Mouse (Mus musculus) cerebellum, postnatal 36 days (tissue): ENCODE measurements at regions not wholly inside any gene's neighbourhood (a gene's known extent, or its start where the extent isn't known, plus 50 kb on each side); places are given as distances from the start of the nearest gene placed in this dataset.
A peak's percentile ranks its signal among the peaks of the same experiment; 100 is the strongest.

Experiments
- DNase-seq, 2 experiments: peaks; one replicate each; pipeline ENCODE4 v3.0.0; 2021 to 2022; ENCODE audit warnings: mixed read lengths in 2 of 2

DNA sequence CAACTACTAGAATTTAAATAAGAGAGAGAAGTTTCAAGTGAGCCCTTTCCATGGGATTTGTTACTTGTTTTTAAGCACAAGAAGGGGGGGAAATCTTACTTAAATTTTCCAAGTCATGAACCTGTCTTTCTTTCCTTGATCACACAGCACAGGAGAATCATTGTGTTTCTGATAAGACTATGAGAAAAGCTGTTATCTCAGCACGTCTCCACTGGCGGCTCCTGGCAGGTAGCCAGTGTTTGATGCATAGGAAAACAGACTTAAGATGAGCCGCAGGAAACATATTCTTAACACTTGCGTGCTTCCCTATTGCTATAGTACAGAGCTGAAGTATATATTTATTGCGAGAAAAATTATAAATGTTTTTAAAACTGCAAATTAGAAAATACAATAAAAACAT is 920.3 kb downstream of the Efna5 start:
- DNase-seq: peak; percentile 37 to 50

DNA sequence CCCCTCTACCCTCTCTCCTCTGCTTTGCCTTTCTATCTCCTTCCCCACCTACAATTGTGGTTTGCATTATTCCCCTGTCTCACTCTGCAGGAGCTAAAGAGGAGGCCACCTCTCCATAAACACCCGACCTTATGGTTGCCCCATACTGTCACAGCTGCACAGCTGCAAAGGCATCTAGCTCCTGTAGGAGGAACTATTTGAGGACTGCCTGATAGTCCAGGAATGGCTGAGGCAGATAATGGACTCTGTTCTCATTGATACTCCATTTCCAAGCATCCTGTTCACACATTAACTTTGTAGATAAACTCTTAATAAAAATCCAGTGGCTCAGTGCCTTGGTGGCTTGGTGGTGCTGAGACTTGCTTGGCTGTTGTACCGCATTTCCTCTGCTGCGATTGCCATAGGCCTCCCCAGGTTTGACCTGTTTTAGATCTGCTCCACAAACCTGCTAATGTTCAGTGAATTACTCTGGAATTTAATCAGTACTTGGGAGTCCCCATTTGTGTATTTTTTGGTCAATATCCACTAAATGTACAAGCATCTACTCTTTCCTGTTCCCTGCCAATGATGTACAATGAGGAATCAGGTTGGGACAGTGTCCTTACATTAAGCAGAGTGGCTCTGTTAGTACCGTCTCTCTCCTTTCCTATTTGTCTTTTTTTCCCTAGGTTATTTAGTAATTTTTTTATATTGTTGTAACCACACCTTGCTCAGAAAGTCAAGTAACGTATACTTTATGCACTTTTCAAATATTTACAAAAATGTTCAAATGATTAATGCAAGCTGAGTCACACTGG is 920.9 kb downstream of the Efna5 start:
- no peak for DNase-seq

DNA sequence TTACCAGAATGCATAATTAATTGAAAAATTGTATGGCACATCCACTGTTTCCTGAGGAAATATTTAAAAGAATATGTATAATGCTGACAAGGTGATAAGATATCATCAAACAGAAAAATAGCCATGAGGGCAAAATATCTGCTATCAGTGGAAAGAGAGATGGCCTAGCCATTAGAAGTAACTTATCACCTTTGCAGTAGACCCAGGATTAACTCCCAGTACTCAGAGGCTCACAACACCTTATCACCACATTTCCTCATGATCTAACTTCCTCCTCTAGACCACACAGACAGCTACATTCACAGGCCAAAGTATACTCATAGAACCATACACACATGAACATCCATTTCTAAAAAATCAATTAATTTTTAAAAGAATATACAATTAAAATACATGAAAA is 963.4 kb downstream of the Efna5 start:
- DNase-seq: no peak

DNA sequence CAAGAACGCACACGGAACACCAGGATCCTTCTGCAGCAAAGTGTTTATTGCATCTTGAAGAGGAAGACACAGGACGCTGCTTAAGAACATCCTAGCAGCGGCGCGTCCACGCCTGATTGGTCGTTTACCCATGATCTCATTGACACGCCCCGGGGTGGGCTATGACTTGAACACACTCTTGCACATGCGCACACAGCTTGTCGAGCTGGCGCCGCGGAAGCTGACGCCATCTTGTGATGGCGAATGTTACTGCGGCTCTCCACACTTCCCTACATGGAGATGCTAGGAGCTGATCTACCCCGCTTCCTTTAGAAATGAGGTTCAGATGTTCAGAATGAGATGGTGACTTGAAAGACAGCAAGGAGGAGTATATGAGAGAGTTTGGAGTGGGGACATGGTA is 978.2 kb downstream of the Efna5 start:
- DNase-seq: no peak

DNA sequence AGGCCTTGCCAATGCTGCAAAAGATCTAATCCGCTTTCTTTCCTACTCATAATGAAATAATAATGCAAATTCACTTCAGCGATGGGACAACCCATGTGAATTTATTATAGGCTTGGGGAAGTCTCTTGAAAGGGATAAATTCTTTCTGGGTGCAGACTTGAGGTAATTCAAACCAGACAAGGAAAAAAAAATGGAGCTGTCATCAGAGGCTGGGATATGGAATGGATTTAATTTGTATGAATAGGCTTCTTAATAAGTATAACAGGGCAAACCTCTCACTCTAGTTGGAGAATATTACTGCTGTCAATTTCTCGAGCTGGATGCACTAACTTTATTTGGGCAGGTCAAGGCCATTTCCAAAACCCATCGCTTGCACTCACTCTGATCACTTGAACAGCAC is 990.5 kb downstream of the Efna5 start:
- no peak for DNase-seq

DNA sequence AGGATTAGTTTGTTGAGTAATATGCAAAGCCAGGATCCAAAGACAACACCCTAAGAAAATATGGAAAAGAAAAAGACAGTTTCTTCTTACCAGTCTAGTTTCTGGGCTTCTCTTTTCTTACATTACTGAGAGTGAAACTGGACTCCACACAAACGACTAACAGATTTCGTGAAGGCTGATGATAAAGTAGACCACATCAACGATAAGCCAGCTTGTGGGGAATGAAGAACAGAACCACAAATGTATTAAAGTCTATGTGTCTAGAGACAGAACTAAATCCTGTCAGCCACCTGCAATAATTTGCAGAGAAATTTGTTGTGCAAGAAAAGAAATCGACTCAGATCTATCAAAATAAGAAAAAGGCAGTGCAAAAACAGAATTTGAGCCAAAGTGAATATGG is 1015.0 kb downstream of the Efna5 start:
- DNase-seq: no peak

DNA sequence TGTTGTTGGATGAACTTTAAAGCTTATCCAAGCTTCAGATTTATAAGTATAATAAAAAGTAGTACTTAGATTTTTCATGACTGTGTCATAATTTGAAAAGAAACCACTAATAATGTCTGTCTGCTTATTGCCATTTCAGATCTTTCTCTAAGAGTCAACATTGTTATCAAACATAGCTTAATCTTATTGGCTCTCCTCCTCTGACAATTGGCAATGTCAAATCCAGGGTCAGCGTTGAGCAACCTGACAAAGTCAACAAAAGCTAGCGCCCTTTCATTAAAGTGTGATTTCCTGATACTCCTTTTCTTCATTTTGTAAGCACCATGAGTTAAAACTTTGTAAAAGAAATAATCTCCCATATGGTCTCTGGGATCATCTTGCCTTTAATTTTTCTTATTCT is 1018.7 kb downstream of the Efna5 start:
- DNase-seq: no peak

DNA sequence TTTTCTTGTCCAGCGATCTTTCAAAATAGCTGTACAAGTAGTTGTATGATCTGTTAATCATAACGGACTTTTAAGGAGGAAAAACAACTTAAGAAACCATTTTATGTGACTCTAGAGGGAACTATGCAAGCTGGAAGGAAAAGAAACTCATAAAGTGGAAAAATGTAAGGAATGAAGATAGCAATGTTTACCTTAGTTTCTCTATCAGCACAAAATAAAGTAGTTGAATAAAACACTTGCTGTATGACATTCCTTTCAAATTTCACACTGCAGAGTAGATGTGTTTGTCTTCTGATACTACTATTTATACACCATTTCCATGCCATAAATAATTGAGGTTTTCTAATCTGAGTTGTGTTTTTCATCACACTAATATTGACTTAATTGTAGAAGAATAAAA is 1043.6 kb downstream of the Efna5 start:
- DNase-seq: no peak

DNA sequence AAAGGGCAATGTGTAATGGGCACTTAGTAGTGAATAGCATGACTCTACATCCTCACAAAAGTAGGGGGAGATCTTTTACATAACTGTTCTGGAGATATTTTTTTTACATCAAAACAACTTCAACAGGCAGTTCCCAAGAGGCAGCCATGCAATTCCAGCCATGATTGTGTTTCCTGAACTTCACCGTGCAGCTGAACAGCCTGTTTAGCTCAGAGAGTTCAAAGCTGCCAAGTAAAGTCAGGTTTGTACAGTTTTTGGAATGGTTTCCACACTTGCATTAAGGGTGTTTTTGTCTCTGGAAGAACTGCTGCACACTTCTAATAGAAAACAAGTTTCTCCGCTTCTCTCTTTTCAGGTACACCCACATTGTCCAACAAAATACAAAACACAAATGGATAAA is 1065.6 kb downstream of the Efna5 start:
- DNase-seq: no peak

DNA sequence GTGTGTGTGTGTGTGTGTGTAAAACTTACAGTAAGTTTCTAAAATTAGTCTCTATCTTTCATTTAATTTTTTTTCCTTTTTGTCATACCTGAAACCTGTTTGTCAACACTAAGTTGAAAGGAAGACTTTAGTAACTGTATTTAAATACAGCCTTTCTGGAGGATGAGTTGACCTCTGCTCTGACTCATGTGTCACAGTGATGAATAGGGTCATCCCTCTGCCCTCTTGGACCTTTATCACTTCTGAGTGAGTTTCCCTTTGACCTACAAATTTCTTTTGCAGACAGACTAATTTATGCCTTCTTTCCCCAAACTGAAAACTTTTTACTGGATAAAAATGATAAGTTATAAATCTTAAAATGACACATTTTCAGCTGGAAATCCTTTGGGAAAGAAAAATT is 1112.8 kb downstream of the Efna5 start:
- no peak for DNase-seq

DNA sequence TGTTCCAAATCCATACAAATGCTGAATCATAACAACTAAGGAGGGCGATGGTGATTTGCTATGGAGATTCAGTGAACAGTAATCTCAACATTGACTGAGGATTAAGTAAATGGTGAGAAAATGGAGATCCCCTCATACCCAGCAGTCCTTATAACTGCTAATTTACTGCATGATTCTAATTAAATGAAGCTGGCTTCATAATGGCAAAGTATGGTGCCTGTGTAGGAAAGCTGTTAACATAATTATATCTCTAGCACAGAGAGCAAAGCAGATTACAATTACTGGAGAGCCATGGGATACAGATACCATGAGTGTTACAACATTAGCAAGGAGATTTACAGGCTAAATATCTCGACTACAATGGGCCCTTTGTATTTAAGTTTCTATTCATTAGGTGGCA is 1116.0 kb downstream of the Efna5 start:
- DNase-seq: no peak
